Mouse (Mus musculus) spleen, adult 2 months (tissue): ENCODE results near the gene Cyp2d22.

Experiments used
- CTCF ChIP-seq: fragments of 200-500 bp; IDR thresholded peaks from 2 replicates; pipeline ENCODE4 v1.5.1; 2011; ENCODE audit warnings: mild to moderate bottlenecking, inconsistent platforms; ENCODE audit not compliant: insufficient read depth, insufficient read length, insufficient replicate concordance; ENCODE audit errors: extremely low read depth
- POLR2A ChIP-seq: fragments of 200-500 bp; IDR thresholded peaks from 2 replicates; pipeline ENCODE4 v1.6.1; 2011; ENCODE audit warnings: low read depth, low read length, inconsistent platforms

DNA sequence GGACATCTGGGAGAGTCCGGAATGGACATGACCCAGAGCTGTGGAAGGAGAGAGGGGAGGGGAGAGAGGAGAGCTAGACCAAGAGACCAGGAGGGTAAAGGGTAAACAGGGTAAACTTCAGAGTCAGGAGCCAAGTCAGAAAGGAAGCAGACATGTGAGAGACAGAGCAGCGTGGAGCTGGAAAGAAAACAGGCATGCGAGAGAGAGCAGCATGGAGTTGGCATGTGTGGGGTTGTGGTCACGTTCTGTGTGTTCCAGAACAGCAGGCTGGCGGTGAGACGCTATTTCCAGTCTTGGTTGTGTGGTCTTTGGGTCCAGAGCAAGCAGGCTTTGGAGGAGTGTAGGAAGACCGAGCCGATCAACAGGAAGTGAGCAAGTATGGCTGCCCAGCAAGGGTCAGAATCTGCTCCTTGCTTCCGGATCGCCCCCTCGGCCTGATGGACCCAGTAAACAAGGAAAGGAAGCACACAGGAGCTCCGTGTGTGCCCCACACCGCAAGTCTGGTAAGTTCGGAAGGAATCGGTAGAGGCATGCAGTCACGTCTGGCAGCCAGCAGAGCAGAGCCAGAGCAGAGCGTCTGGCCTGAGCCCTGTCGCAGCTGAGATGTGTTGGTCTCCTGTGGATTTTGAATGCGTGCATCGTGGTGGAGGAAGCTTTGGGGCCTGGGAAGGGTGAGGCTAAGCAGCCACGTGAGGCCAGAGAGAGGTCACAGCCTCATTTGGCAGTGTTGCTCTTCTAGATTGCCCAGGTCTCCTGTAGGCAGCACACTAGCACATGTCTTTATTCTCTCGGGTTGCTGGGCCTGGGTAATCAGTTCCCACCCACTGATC lies 21.4 kb downstream of the Cyp2d22 start:
- TF ChIP-seq POLR2A = no peak
- no peak for TF ChIP-seq CTCF
